Mouse (Mus musculus): Measurements from ENCODE around the gene Elovl7.
A peak's percentile ranks its signal among the peaks of the same experiment; 100 is the strongest.

Gene Elovl7

DNA sequence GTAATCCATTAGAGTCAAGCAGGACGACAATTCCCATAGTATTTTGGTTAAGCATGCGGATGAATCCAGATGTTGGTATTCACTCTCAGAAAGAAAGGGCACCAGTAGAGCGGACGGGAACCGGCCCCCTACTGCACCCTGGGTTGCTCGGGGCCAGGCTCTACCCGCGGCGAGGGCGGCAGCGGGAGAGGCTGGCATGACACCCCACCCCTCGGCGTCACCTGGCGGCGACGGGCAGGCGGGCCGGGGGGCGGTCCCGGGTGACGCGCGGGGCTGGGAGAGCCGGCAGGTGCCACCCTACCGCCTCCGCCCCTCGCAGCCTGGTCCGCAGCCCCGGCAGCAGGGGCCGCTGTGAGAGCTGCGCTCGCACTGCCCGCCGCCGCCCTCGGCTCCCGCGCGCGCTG is at the start of gene Elovl7:
Gene Elovl7, plus strand, starts transcription at position 324 of the 404 bp plus-strand sequence.
- peak; percentile 74 to 81 for DNase-seq (ENCODE audit: low spot score in 2 of 2)

GRCm38 (mm10) chr13:108164621-108165020 is 49.6 kb upstream of the Elovl7 start:
- DNase-seq (ENCODE audit: low spot score in 2 of 2), result no peak

GRCm38 (mm10) chr13:108170002-108170401 is 44.2 kb upstream of the Elovl7 start:
- DNase-seq (ENCODE audit: low spot score in 2 of 2), result no peak

DNA sequence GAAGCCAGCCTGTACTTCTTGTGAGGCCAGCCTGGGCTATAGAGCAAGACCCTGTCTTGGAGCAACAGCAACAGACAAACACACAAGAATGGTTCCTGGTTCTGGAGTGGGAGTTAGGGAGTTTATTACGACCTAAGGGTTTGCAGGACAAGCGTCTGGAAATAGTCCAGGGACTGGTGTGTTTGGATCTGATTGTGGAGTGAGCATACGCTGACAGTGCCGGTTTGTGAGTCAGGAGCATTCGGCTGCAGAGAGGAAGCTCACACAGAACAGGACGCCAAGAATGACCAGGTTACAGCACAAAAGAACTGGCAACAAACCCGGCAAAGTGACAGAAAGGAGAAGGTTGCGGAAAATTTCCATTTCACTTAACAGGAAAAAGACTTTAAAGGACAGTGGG is 43.7 kb upstream of the Elovl7 start:
- no peak for DNase-seq (ENCODE audit: low spot score in 2 of 2)

DNA sequence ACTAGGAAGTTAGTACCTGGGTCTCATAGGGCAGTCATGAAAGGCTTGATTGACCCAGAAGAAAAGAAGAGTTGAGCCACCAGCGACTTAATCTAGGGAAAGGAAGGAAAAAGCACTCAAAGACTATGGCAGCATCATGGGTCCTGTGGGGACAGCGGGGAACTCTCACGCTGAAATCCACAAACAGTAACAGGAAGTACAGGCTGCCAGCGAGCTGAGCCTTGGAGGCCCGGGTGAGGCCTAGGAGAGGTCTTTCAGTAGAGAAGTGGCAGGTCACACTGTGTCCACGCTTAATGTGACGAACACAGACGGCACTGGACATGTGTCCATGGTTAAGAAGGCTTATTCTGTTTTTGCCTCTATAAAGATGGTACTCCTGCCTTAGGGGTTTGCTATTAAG is 34.6 kb upstream of the Elovl7 start:
- DNase-seq (ENCODE audit: low spot score in 2 of 2), result no peak

- no peak for DNase-seq (ENCODE audit: low spot score in 2 of 2)
These were observed 33.4 kb upstream of the Elovl7 start for GRCm38 (mm10) chr13:108180821-108181220.

- DNase-seq (ENCODE audit: low spot score in 2 of 2), result no peak
These were observed 29.4 kb upstream of the Elovl7 start for GRCm38 (mm10) chr13:108184743-108185255.

DNA sequence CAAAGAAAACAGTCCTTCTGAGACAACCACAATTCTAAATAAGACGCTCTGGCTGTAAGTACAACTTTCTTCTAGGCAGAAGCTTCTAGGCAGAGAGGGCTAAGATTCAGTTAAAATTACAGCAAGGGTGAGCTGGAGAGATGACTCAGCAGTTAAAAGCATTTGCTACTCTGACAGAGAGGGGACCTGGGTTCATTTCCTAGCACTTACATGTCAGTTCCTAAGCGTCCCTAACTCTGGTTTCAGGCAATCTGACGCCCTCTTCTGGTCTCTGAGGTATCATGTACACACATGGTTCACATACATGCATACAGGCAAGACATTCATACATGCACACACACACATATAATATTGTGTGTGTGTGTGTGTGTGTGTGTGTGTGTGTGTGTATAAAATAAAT is 28.7 kb upstream of the Elovl7 start:
- no peak for DNase-seq (ENCODE audit: low spot score in 2 of 2)

GRCm38 (mm10) chr13:108187994-108188393 is 26.2 kb upstream of the Elovl7 start:
- no peak for DNase-seq (ENCODE audit: low spot score in 2 of 2)

DNA sequence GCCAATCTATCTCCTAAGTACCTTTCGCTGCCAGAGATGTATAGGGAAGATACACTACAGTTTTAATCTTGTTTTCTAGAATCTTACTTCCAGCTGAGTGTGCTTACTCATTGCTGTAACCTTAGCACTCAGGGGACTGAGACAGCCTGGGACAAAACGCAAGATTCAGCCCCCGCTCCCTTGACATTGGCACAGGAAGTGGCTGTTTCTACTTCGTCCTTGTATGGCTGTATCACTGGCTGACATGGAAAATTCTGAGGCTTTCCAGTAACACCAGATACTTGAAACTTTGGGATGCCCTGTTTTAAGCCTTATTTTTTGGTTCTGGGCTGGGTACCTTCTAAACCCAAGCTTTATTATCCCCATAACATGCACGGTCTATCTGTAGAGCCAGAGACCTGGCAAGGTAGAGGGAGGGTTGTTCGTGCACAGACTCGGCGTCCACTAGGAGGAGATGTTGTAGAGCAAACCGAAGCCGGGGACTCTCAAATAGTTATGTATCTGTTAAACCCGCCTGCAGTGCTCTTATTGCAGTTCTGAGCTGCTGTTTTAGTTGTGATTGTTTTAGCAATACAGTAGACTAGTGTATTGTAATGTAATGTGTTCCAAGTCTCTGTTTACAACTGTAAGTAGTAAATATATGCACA is 23.0 kb upstream of the Elovl7 start:
- peak in 1 of 2 experiments; percentile 34 for DNase-seq (ENCODE audit: low spot score in 2 of 2)

GRCm38 (mm10) chr13:108195474-108195873 is 18.7 kb upstream of the Elovl7 start:
- no peak for DNase-seq (ENCODE audit: low spot score in 2 of 2)

DNA sequence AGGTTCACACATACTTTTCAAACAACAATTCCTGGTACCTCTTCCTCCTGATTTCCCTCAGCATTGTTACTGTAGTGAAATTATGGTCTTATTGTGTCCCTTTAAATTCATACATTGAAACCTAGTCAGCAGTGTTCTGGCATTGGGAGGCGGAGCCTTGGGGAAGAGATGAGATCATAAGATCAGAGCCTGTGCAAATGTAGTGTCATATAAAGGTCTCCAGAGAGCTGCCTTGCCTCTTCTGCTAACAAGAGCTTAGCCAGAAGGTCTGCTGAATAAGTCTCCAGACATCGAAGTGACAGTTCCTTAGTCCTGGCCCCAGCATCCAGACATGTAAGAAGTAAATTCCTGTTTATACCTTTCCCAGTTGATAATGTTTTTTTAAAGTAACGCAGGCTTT is 9.3 kb upstream of the Elovl7 start:
- no peak for DNase-seq (ENCODE audit: low spot score in 2 of 2)

DNA sequence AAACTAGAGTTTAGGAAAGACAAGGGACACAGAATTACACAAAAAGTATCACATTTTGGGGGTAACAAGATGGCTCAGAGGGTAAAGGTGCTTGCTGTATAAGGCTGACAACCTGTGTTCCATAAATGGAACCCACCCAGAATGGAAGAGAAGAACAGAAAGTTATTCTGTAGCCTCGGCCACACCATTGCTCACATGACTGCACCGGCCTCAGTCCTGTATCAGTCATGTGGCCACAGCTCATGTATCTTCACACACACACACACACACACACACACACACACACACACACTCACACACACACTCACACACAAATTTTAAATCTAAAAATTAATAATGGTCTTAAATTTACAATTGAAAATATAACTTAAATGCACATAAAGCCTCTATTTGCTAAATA is 6.8 kb upstream of the Elovl7 start:
- no peak for DNase-seq (ENCODE audit: low spot score in 2 of 2)

DNA sequence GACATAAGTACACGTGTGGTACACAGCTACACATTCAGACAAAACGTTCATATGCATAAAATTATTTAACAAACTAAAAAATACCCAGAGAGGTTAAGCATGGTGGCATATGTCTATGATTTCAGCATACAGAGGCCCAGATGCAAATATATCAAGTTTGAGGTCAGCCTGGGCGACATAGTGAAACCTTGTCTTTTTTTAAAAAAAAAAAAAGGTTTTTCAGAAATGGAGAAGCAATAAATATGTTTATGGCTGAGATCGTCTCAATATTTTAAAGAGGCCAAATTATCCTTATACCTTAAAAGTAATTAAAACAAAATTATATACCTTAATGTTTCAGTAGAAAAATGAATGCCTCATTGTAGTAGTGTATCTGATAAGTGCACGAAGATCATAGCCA is 6.1 kb upstream of the Elovl7 start:
- DNase-seq (ENCODE audit: low spot score in 2 of 2), result no peak

- DNase-seq (ENCODE audit: low spot score in 2 of 2), result no peak
These were observed 3.2 kb upstream of the Elovl7 start for GRCm38 (mm10) chr13:108210960-108211359.

DNA sequence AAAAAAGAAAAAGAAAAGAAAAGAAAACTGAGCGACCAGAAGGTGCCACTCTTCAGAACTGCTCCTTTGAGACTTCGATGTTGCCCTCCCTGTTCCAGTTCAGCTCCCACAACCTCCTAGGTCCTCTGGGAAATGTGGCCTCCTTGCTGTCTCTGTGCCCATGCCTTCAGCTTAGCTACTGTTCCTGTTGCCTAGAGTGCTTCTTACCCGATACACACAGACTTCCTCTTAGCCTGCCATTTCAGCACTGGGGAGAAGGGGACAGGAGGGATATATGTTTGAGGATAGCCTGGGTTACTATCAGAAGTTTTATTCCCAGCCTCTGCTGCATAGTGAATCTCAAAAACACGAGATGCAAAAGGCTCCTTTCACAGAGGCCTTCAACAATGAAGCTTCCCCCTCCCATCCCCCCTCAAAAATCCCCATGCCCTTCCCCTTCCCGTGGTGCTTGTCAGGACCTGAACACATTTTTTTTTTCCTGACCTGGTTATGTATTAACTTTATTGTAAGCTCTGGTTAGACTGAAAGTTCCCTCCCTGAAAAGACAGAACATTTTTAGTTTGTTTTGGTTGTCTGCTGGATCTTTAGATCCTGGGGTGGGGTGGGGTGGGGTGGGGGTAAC is 1.7 kb upstream of the Elovl7 start:
- no peak for DNase-seq (ENCODE audit: low spot score in 2 of 2)

GRCm38 (mm10) chr13:108214485-108215107 is 392 bp downstream of the Elovl7 start:
- peak in 1 of 2 experiments; percentile 62 for DNase-seq (ENCODE audit: low spot score in 2 of 2)

GRCm38 (mm10) chr13:108215231-108215780 is 1.1 kb downstream of the Elovl7 start:
- DNase-seq (ENCODE audit: low spot score in 2 of 2), result no peak

DNA sequence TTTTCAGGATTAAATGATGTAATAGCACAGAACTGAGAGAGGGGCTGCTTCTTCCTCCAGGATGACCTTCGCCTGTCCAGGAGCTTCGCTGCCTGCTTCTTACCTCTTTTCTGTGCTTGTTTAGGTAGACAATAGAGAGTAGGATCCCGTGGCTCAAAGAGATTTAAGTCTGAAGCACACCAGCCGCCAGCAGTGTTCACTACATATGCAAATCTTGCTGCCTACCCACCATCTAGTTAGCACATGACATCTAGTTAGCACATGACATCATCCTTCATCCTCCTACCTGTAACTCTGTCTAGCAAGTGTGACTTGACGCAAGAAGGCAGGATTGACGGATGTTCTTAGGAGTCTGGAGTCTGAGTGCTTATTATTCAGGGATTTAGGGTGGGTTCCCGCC is 5.6 kb downstream of the Elovl7 start:
- DNase-seq (ENCODE audit: low spot score in 2 of 2), result no peak

- DNase-seq (ENCODE audit: low spot score in 2 of 2), result peak in 1 of 2 experiments; percentile 13
These were observed 15.0 kb downstream of the Elovl7 start for GRCm38 (mm10) chr13:108229191-108229590.

GRCm38 (mm10) chr13:108229634-108230330 is 15.6 kb downstream of the Elovl7 start:
- DNase-seq (ENCODE audit: low spot score in 2 of 2), result no peak

DNA sequence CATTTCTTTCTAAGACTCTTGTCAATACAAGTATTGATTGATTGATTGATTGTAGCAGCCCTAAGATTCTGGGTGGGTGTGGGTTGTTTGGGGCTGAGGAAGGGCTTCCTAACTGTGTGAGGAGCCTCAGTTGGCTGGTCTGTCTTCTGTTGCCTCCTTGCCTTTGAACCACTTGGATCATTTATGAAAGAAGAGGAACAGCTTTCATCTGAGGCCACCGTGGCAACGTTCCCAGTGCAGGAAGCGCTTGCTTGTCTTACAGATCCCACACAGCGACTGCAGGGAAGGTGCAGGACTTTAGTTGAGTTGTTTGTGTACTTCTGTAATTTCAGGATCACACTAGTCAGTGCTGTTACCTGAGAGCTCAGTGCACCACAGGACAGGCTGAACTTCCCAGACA is 25.8 kb downstream of the Elovl7 start:
- no peak for DNase-seq (ENCODE audit: low spot score in 2 of 2)
